Mouse (Mus musculus) bone marrow macrophage, adult 2 months (primary cell): ENCODE measurements around the gene Dnmt3a.

Source experiments
- CTCF ChIP-seq: IDR thresholded peaks from 2 replicates; pipeline ENCODE4 v1.5.1; 2012; ENCODE audit warnings: low read depth, mild to moderate bottlenecking, low read length, moderate library complexity
- POLR2A ChIP-seq: IDR thresholded peaks from 2 replicates; pipeline ENCODE4 v1.6.1; 2012; ENCODE audit warnings: mild to moderate bottlenecking, low read depth, low read length, borderline replicate concordance

- TF ChIP-seq CTCF (no peak), POLR2A (no peak)
Measured at GRCm38 (mm10) chr12:3919423-3919822, 113.6 kb downstream of the Dnmt3a start.
